Mouse (Mus musculus) MEL (cell line): ENCODE data around the gene Col24a1. TPM values are rescaled to one million over a fixed set of nuclear protein-coding genes. Genes with fewer than 3 reads are reported as not detected.
A peak's percentile ranks its signal among the peaks of the same experiment; 100 is the strongest.

ENCODE experiments used
- DNase-seq: peaks from one replicate; pipeline ENCODE4 v3.0.0; 2011; ENCODE audit warnings: low read depth, low spot score
- H3K27ac ChIP-seq: 2 replicates; pipeline ENCODE4 v1.5.1; 2012; ENCODE audit warnings: low read depth, mild to moderate bottlenecking, control low read depth, low read length, moderate library complexity; ENCODE audit not compliant: control insufficient read depth
- H3K27me3 ChIP-seq, 2 experiments: fragments of 150-350 bp in 1 of 2; sonication (generic) in 1 of 2; 2 replicates each; pipeline ENCODE4 v1.6.1; 2012; ENCODE audit warnings: low read length in 2 of 2, mild to moderate bottlenecking in 2 of 2, improper control_type of control experiment in 1 of 2, moderate library complexity in 1 of 2; ENCODE audit not compliant: insufficient read depth in 2 of 2, control insufficient read depth in 1 of 2
- H3K36me3 ChIP-seq, 2 experiments: 2 replicates each; pipeline ENCODE4 v1.6.1; 2012 to 2014; ENCODE audit warnings: low read length in 2 of 2, improper control_type of control experiment in 1 of 2, inconsistent platforms in 1 of 2, mild to moderate bottlenecking in 1 of 2; ENCODE audit not compliant: insufficient read depth in 2 of 2, control insufficient read depth in 1 of 2
- H3K4me1 ChIP-seq, 2 experiments: fragments of 150-350 bp in 1 of 2; sonication (generic) in 1 of 2; 2 replicates each; pipeline ENCODE4 v1.6.1; 2012; ENCODE audit warnings: low read length in 2 of 2, improper control_type of control experiment in 1 of 2, mild to moderate bottlenecking in 1 of 2; ENCODE audit not compliant: insufficient read depth in 2 of 2, control insufficient read depth in 1 of 2
- H3K4me3 ChIP-seq, 2 experiments: fragments of 150-350 bp in 1 of 2; sonication (generic) in 1 of 2; 2 replicates each; pipeline ENCODE4 v1.5.1; 2012; ENCODE audit warnings: low read depth in 2 of 2, low read length in 2 of 2, mild to moderate bottlenecking in 2 of 2, moderate library complexity in 2 of 2, control low read depth in 1 of 2, improper control_type of control experiment in 1 of 2; ENCODE audit not compliant: control insufficient read depth in 1 of 2, insufficient read depth in 1 of 2
- H3K79me2 ChIP-seq: 2 replicates; pipeline ENCODE4 v1.6.1; 2012; ENCODE audit warnings: mild to moderate bottlenecking, low read length, moderate library complexity; ENCODE audit not compliant: control insufficient read depth, poor library complexity, insufficient read depth
- H3K9ac ChIP-seq: 2 replicates; pipeline ENCODE4 v1.6.1; 2012; ENCODE audit warnings: low read depth, mild to moderate bottlenecking, control low read depth, low read length, moderate library complexity; ENCODE audit not compliant: control insufficient read depth, poor library complexity, severe bottlenecking
- H3K9me3 ChIP-seq: fragments of 150-350 bp; sonication (generic); replicated peaks from 2 replicates; pipeline ENCODE4 v1.6.1; 2012; ENCODE audit warnings: mild to moderate bottlenecking, low read length, improper control_type of control experiment, moderate library complexity; ENCODE audit not compliant: insufficient read depth
- BHLHE40 ChIP-seq: IDR thresholded peaks from 2 replicates; pipeline ENCODE4 v1.6.1; 2012; ENCODE audit warnings: low read depth, mild to moderate bottlenecking, inconsistent platforms, low read length, improper control_type of control experiment, borderline replicate concordance
- CHD1 ChIP-seq: IDR thresholded peaks from 2 replicates; pipeline ENCODE4 v1.6.1; 2012; ENCODE audit warnings: low read depth, mild to moderate bottlenecking, inconsistent platforms, low read length, improper control_type of control experiment
- EP300 ChIP-seq, 2 experiments: IDR thresholded peaks; 2 replicates each; pipeline ENCODE4 v1.6.1; 2011; ENCODE audit warnings: improper control_type of control experiment in 2 of 2, low read length in 2 of 2, low read depth in 1 of 2, mild to moderate bottlenecking in 1 of 2
- GABPA ChIP-seq: IDR thresholded peaks from 2 replicates; pipeline ENCODE4 v1.6.1; 2012; ENCODE audit warnings: low read depth, mild to moderate bottlenecking, inconsistent platforms, low read length, improper control_type of control experiment, moderate library complexity
- HCFC1 ChIP-seq: IDR thresholded peaks from 2 replicates; pipeline ENCODE4 v1.6.1; 2012; ENCODE audit warnings: low read depth, mild to moderate bottlenecking, inconsistent platforms, low read length, improper control_type of control experiment, moderate library complexity
- MAX ChIP-seq: IDR thresholded peaks from 2 replicates; pipeline ENCODE4 v1.6.1; 2011; ENCODE audit warnings: low read length, improper control_type of control experiment
- MAZ ChIP-seq: IDR thresholded peaks from 2 replicates; pipeline ENCODE4 v1.6.1; 2012; ENCODE audit warnings: low read depth, mild to moderate bottlenecking, inconsistent platforms, low read length, improper control_type of control experiment
- MEF2A ChIP-seq: IDR thresholded peaks from 2 replicates; pipeline ENCODE4 v1.6.1; 2014; ENCODE audit warnings: low read depth, mild to moderate bottlenecking, inconsistent platforms, low read length, improper control_type of control experiment; ENCODE audit not compliant: poor library complexity, insufficient replicate concordance, severe bottlenecking; ENCODE audit errors: extremely low read depth
- MXI1 ChIP-seq: IDR thresholded peaks from 2 replicates; pipeline ENCODE4 v1.6.1; 2011; ENCODE audit warnings: mild to moderate bottlenecking, low read depth, low read length, improper control_type of control experiment
- MYC ChIP-seq: IDR thresholded peaks from 2 replicates; pipeline ENCODE4 v1.6.1; 2011; ENCODE audit warnings: low read depth, mild to moderate bottlenecking, low read length, improper control_type of control experiment, moderate library complexity
- NRF1 ChIP-seq: IDR thresholded peaks from 2 replicates; pipeline ENCODE4 v1.6.1; 2014; ENCODE audit warnings: low read depth, mild to moderate bottlenecking, inconsistent platforms, low read length, improper control_type of control experiment, moderate library complexity; ENCODE audit not compliant: poor library complexity, insufficient read depth, severe bottlenecking
- SMC3 ChIP-seq: IDR thresholded peaks from 2 replicates; pipeline ENCODE4 v1.6.1; 2011; ENCODE audit warnings: low read depth, low read length, improper control_type of control experiment
- TAL1 ChIP-seq: IDR thresholded peaks from 2 replicates; pipeline ENCODE4 v1.6.1; 2012; ENCODE audit warnings: mild to moderate bottlenecking, inconsistent platforms, low read length, moderate library complexity, mixed read lengths
- TCF12 ChIP-seq: IDR thresholded peaks from 2 replicates; pipeline ENCODE4 v1.6.1; 2014; ENCODE audit warnings: low read depth, mild to moderate bottlenecking, inconsistent platforms, low read length, improper control_type of control experiment, moderate library complexity
- UBTF ChIP-seq: IDR thresholded peaks from 2 replicates; pipeline ENCODE4 v1.6.1; 2012; ENCODE audit warnings: low read depth, mild to moderate bottlenecking, inconsistent platforms, low read length, improper control_type of control experiment, moderate library complexity, borderline replicate concordance; ENCODE audit not compliant: insufficient read depth
- USF1 ChIP-seq: IDR thresholded peaks from 2 replicates; pipeline ENCODE4 v1.6.1; 2014; ENCODE audit warnings: low read depth, mild to moderate bottlenecking, inconsistent platforms, low read length, improper control_type of control experiment, moderate library complexity
- USF2 ChIP-seq, 2 experiments: IDR thresholded peaks; 2 replicates each; pipeline ENCODE4 v1.6.1; 2011 to 2012; ENCODE audit warnings: improper control_type of control experiment in 2 of 2, low read length in 2 of 2, borderline replicate concordance in 1 of 2, inconsistent platforms in 1 of 2, low read depth in 1 of 2, mild to moderate bottlenecking in 1 of 2; ENCODE audit not compliant: insufficient read depth in 1 of 2
- ZC3H11A ChIP-seq: IDR thresholded peaks from 2 replicates; pipeline ENCODE4 v1.6.1; 2012; ENCODE audit warnings: low read depth, mild to moderate bottlenecking, inconsistent platforms, low read length, improper control_type of control experiment
- ZKSCAN1 ChIP-seq: IDR thresholded peaks from 2 replicates; pipeline ENCODE4 v1.6.1; 2012; ENCODE audit warnings: low read depth, mild to moderate bottlenecking, inconsistent platforms, low read length, improper control_type of control experiment, moderate library complexity
- ZMIZ1 ChIP-seq: IDR thresholded peaks from 2 replicates; pipeline ENCODE4 v1.6.1; 2012; ENCODE audit warnings: low read depth, mild to moderate bottlenecking, inconsistent platforms, low read length, improper control_type of control experiment, moderate library complexity
- polyA plus RNA-seq, 2 experiments: library from polyadenylated mRNA; stranded (reverse) in 1 of 2; unstranded in 1 of 2; fragments of >175 nt in 1 of 2; fragments of >200 nt in 1 of 2; gene quantifications; 2 replicates each; pipeline versions ENCODE4 v1.2.1 to v1.2.4; 2012; ENCODE audit warnings: low replicate concordance in 2 of 2, low read depth in 1 of 2; ENCODE audit not compliant: insufficient read length in 2 of 2, insufficient read depth in 1 of 2, missing spikeins in 1 of 2
- total RNA-seq: library from RNA; depleted of rRNA; stranded (reverse); fragments of 300-350 nt; gene quantifications from 2 replicates; pipeline ENCODE4 v1.2.3, GENCODE M21; 2012

Gene Col24a1
- total and polyA plus RNA-seq, 3 experiments: not detected

DNA sequence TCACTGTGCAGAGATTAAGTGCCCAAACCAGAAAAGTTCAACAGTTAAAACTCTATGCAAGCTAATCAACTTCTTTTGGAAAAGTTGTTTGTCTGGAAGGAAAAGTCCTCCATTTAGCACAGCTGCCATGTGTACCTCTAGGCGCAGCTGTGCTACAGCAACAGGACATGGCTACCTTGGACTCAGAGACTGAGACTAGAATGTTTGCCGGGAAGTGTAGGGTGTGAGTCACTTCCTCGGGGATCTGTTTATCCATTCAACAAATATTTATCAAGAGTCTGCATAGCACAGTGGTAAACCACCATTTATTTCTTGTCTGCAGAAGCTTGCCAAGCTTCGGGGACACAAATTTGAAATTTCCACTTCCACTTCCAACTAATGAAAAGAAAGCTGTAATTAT lies 178.8 kb downstream of the Col24a1 start:
- H3K36me3 ChIP-seq: no peaks in the 10 kb centered on the region
- TF ChIP-seq GABPA: no peak
- no peak for TF ChIP-seq MEF2A
- no peak for TF ChIP-seq MAZ
- no peak for TF ChIP-seq TCF12
- TF ChIP-seq CHD1: no peak
- no peak for TF ChIP-seq HCFC1
- no peak for TF ChIP-seq MAX
- TF ChIP-seq USF2 (IDR thresholded peaks at IDR 0.05; ENCODE audit: borderline replicate concordance in 1 of 2, insufficient read depth in 1 of 2, low read depth in 1 of 2, low read length in 2 of 2): no peak
- TF ChIP-seq TAL1: no peak
- no peak for TF ChIP-seq ZKSCAN1
- no peak for TF ChIP-seq SMC3
- peak; percentile 3 for DNase-seq
- no peaks in the 10 kb centered on the region for H3K9me3 ChIP-seq
- H3K27me3 ChIP-seq: no peaks in the 10 kb centered on the region; a peak in 1 of 4 replicates
- no peak overlapping the region for H3K4me3 ChIP-seq
- no peak overlapping the region for H3K9ac ChIP-seq
- no peaks in the 10 kb centered on the region for H3K79me2 ChIP-seq
- no peak overlapping the region for H3K27ac ChIP-seq
- no peaks in the 10 kb centered on the region for H3K4me1 ChIP-seq

DNA sequence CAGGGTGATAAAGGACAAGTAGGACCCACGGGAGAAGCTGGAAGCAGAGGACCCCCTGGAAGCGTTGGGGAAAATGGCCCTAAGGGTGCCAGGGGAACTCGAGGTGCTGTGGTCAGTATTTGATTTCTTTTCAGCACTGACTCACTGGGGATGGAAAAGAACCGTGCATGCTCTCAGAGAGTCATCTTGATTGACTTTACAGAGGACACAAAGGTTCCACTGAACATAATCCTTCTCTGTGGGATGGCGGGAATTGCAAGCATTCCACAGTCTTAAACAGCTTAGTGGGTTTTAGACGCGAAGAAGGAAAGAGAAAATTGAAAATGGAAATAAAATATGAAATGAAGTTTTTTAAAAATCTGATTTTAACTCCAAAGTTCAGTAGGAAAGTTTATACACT lies 181.9 kb downstream of the Col24a1 start:
- no peak for DNase-seq

GRCm38 (mm10) chr3:145476634-145477033 lies 184.4 kb downstream of the Col24a1 start:
- DNase-seq: no peak
- Histone ChIP-seq H3K4me3 (no peak overlapping the region), H3K27ac (no peak overlapping the region), H3K4me1 (no peaks in the 10 kb centered on the region), H3K27me3 (no peaks in the 10 kb centered on the region; a peak in 1 of 4 replicates), H3K36me3 (no peaks in the 10 kb centered on the region), H3K79me2 (no peaks in the 10 kb centered on the region), H3K9me3 (no peaks in the 10 kb centered on the region), H3K9ac (no peak overlapping the region)
- TF ChIP-seq BHLHE40 (no peak), EP300 (IDR thresholded peaks at IDR 0.05; ENCODE audit: low read depth in 1 of 2, low read length in 2 of 2) (no peak)

More for the DNA sequence above, 181.9 kb downstream of the Col24a1 start:
- Histone ChIP-seq H3K27ac (no peak overlapping the region), H3K36me3 (no peaks in the 10 kb centered on the region), H3K9ac (no peak overlapping the region), H3K4me1 (no peaks in the 10 kb centered on the region), H3K4me3 (no peak overlapping the region), H3K27me3 (no peaks in the 10 kb centered on the region; a peak in 1 of 4 replicates), H3K79me2 (no peaks in the 10 kb centered on the region), H3K9me3 (no peaks in the 10 kb centered on the region)
- TF ChIP-seq TCF12 (no peak), MXI1 (no peak), BHLHE40 (no peak), UBTF (no peak), MYC (no peak), NRF1 (no peak), USF2 (IDR thresholded peaks at IDR 0.05; ENCODE audit: borderline replicate concordance in 1 of 2, insufficient read depth in 1 of 2, low read depth in 1 of 2, low read length in 2 of 2) (no peak), ZC3H11A (no peak), ZMIZ1 (no peak), USF1 (no peak)
